Mouse (Mus musculus) erythroblast, embryonic 14.5 days (primary cell): ENCODE data around the gene Sdf4.

Experiments used
- GATA1 ChIP-seq: IDR thresholded peaks from 2 replicates; pipeline ENCODE4 v1.6.1; 2012; ENCODE audit warnings: low read length, inconsistent platforms, mixed read lengths
- TAL1 ChIP-seq: IDR thresholded peaks from 3 replicates; pipeline ENCODE4 v1.6.1; 2012; ENCODE audit warnings: low read length, inconsistent platforms, mixed read lengths

DNA sequence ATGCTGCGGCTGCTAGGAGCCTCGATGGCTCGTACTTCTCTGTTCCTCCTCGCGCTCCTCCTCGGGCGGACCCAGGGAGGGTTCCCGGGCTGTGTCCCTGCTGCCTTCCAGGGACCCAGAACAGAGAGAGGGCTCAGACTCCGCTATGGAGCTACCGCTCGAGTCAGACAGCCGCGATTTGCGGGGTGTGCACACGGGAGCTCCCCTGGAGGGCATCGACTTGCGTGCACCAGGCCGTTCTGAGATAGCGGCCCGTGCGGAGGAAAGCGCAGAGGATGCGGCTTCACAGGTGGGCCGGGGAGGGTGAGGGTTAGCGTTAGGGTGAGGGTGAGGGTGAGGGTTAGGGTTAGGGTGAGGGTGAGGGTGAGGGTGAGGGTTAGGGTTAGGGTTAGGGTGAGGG is 42.2 kb downstream of the Sdf4 start:
- TF ChIP-seq GATA1 (no peak), TAL1 (no peak)
